Mouse (Mus musculus) fat pad, adult 2 months (tissue): ENCODE measurements around the gene Riox2.

ENCODE experiments used
- DNase-seq: peaks from one replicate; pipeline ENCODE4 v3.0.0-alpha.2; 2011; ENCODE audit warnings: low read depth, low spot score; ENCODE audit errors: extremely low read depth

Gene Riox2

GRCm38 (mm10) chr16:59517447-59518219 lies 46.1 kb downstream of the Riox2 start:
- no peak for DNase-seq

- DNase-seq: no peak
These were observed 50.3 kb downstream of the Riox2 start for GRCm38 (mm10) chr16:59521752-59522423.

GRCm38 (mm10) chr16:59526939-59527338 lies 55.4 kb downstream of the Riox2 start:
- DNase-seq: no peak

GRCm38 (mm10) chr16:59529570-59529969 lies 58.0 kb downstream of the Riox2 start:
- no peak for DNase-seq

- DNase-seq: no peak
These were observed 59.7 kb downstream of the Riox2 start for GRCm38 (mm10) chr16:59531243-59531642.

GRCm38 (mm10) chr16:59532561-59532960 lies 61.0 kb downstream of the Riox2 start:
- DNase-seq: no peak

- no peak for DNase-seq
These were observed 62.8 kb downstream of the Riox2 start for GRCm38 (mm10) chr16:59534349-59534748.

GRCm38 (mm10) chr16:59535673-59536072 lies 64.1 kb downstream of the Riox2 start:
- no peak for DNase-seq

GRCm38 (mm10) chr16:59540944-59541343 lies 69.4 kb downstream of the Riox2 start:
- no peak for DNase-seq

GRCm38 (mm10) chr16:59541382-59541781 lies 69.8 kb downstream of the Riox2 start:
- DNase-seq: no peak
